Mouse (Mus musculus) heart, postnatal 0 days (tissue): Measurements from ENCODE around the gene Olfr314.

Experiments used
- CTCF ChIP-seq: IDR thresholded peaks from 2 replicates; pipeline ENCODE4 v1.5.1; 2016; ENCODE audit warnings: antibody characterized with exemption, control low read depth, low read depth
- EP300 ChIP-seq: IDR thresholded peaks from 2 replicates; pipeline ENCODE4 v1.6.1; 2016; ENCODE audit warnings: antibody characterized with exemption, low read depth

DNA sequence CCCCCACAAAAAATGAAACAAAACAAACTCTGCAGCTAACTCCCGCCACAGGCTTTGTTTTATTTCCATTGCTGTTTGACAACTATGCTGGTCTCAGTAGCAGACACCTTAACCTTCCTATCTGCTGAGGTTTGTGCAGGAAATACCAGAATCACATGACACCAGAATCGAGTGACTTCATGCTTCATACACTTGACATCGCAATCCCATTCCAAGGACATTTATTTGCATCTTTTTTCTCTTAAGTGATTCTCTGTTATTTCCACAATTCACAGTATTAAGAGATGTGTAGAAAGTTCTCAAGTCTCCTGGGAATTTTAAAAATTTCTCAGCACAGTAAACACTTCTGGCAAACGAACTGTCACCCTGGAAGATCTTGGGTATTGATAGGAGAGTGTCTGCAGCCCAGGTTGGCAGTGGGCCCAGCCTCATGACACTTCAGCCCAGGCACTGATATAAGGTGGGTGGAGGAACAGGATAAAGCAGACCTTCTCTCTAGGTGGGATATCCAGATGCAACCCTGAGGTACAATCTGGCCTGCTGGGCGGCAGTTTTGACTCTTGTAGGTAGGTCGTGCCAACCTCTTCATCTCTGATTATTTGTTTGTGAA lies at the start of gene Olfr314:
- TF ChIP-seq CTCF, result no peak
- no peak for TF ChIP-seq EP300
